Mouse (Mus musculus): ENCODE data around the gene Rbfox2.
A peak's percentile ranks its signal among the peaks of the same experiment; 100 is the strongest.

Rbfox2 gene

GRCm38 (mm10) chr15:77329681-77330180 lies 22.9 kb upstream of the Rbfox2 start:
- no peak for DNase-seq

- no peak for DNase-seq
Measured at GRCm38 (mm10) chr15:77326361-77326760, 19.6 kb upstream of the Rbfox2 start.

GRCm38 (mm10) chr15:77324426-77324825 lies 17.6 kb upstream of the Rbfox2 start:
- DNase-seq: no peak

GRCm38 (mm10) chr15:77323226-77323625 lies 16.4 kb upstream of the Rbfox2 start:
- DNase-seq: no peak

- DNase-seq: no peak
Measured at GRCm38 (mm10) chr15:77313701-77314100, 6.9 kb upstream of the Rbfox2 start.

- no peak for DNase-seq
Measured at GRCm38 (mm10) chr15:77312796-77313195, 6.0 kb upstream of the Rbfox2 start.

GRCm38 (mm10) chr15:77307767-77308495 lies 1.1 kb upstream of the Rbfox2 start:
- DNase-seq: no peak

- DNase-seq: peak in 1 of 2 experiments; percentile 39
Measured at GRCm38 (mm10) chr15:77305852-77306546, 805 bp downstream of the Rbfox2 start.

GRCm38 (mm10) chr15:77304960-77305359 lies 1.8 kb downstream of the Rbfox2 start:
- no peak for DNase-seq

- DNase-seq: no peak
Measured at GRCm38 (mm10) chr15:77301122-77301521, 5.7 kb downstream of the Rbfox2 start.

GRCm38 (mm10) chr15:77298564-77298963 lies 8.2 kb downstream of the Rbfox2 start:
- DNase-seq: no peak

GRCm38 (mm10) chr15:77296635-77297034 lies 10.2 kb downstream of the Rbfox2 start:
- no peak for DNase-seq

GRCm38 (mm10) chr15:77293493-77293892 lies 13.3 kb downstream of the Rbfox2 start:
- DNase-seq: no peak

- DNase-seq: no peak
Measured at GRCm38 (mm10) chr15:77292381-77292780, 14.4 kb downstream of the Rbfox2 start.

- no peak for DNase-seq
Measured at GRCm38 (mm10) chr15:77291471-77291870, 15.3 kb downstream of the Rbfox2 start.

- DNase-seq: no peak
Measured at GRCm38 (mm10) chr15:77290352-77290751, 16.5 kb downstream of the Rbfox2 start.

GRCm38 (mm10) chr15:77280130-77280529 lies 26.7 kb downstream of the Rbfox2 start:
- DNase-seq: no peak

- no peak for DNase-seq
Measured at GRCm38 (mm10) chr15:77278825-77279224, 28.0 kb downstream of the Rbfox2 start.

- DNase-seq: no peak
Measured at GRCm38 (mm10) chr15:77276838-77277725, 29.7 kb downstream of the Rbfox2 start.

GRCm38 (mm10) chr15:77276300-77276699 lies 30.5 kb downstream of the Rbfox2 start:
- no peak for DNase-seq

- no peak for DNase-seq
Measured at GRCm38 (mm10) chr15:77275572-77275971, 31.2 kb downstream of the Rbfox2 start.

- no peak for DNase-seq
Measured at GRCm38 (mm10) chr15:77273947-77274346, 32.9 kb downstream of the Rbfox2 start.

GRCm38 (mm10) chr15:77271285-77271684 lies 35.5 kb downstream of the Rbfox2 start:
- DNase-seq: no peak

Data from kidney, adult 8-10 months (tissue).